Mouse (Mus musculus) cerebellum, adult (tissue): Measurements from ENCODE around the gene Tmbim1.

Experiments used
- ATAC-seq: cut with Nextera tagmentation; 2 replicates; pipeline ENCODE4 v1.9.2; 2017; ENCODE audit warnings: mild to moderate bottlenecking, moderate library complexity, mixed read lengths; ENCODE audit not compliant: insufficient number of reproducible peaks, low FRiP score, low TSS enrichment

Gene Tmbim1

GRCm38 (mm10) chr1:74280591-74281325 is 24.7 kb downstream of the Tmbim1 start:
- ATAC-seq, result no peak

GRCm38 (mm10) chr1:74278988-74279387 is 26.4 kb downstream of the Tmbim1 start:
- ATAC-seq, result no peak

- ATAC-seq, result no peak
Observed at GRCm38 (mm10) chr1:74278538-74278937, 26.9 kb downstream of the Tmbim1 start, which contains the start of gene Gpbar1. Gene Gpbar1, plus strand, starts transcription at chr1:74278550.

- ATAC-seq, result no peak
Observed at GRCm38 (mm10) chr1:74277883-74278537, 27.4 kb downstream of the Tmbim1 start.

- ATAC-seq, result no peak
Observed at GRCm38 (mm10) chr1:74277041-74277440, 28.4 kb downstream of the Tmbim1 start.

- ATAC-seq, result no peak
Observed at GRCm38 (mm10) chr1:74275015-74275414, 30.4 kb downstream of the Tmbim1 start.

- ATAC-seq, result no peak
Observed at GRCm38 (mm10) chr1:74271659-74272058, 33.8 kb downstream of the Tmbim1 start.

GRCm38 (mm10) chr1:74268750-74269149 is 36.7 kb downstream of the Tmbim1 start:
- no peak for ATAC-seq

GRCm38 (mm10) chr1:74262510-74262909 is 42.9 kb downstream of the Tmbim1 start:
- no peak for ATAC-seq

- ATAC-seq, result no peak
Observed at GRCm38 (mm10) chr1:74256782-74257181, 48.6 kb downstream of the Tmbim1 start.

- no peak for ATAC-seq
Observed at GRCm38 (mm10) chr1:74255704-74256345, 49.6 kb downstream of the Tmbim1 start.

- no peak for ATAC-seq
Observed at GRCm38 (mm10) chr1:74250096-74250495, 55.3 kb downstream of the Tmbim1 start.

- ATAC-seq, result no peak
Observed at GRCm38 (mm10) chr1:74249331-74249980, 56.0 kb downstream of the Tmbim1 start.

- no peak for ATAC-seq
Observed at GRCm38 (mm10) chr1:74248799-74249198, 56.6 kb downstream of the Tmbim1 start.

- no peak for ATAC-seq
Observed at GRCm38 (mm10) chr1:74245525-74245924, 59.9 kb downstream of the Tmbim1 start.

GRCm38 (mm10) chr1:74240832-74241231 is 64.6 kb downstream of the Tmbim1 start:
- no peak for ATAC-seq

- ATAC-seq, result no peak
Observed at GRCm38 (mm10) chr1:74240311-74240710, 65.1 kb downstream of the Tmbim1 start.

- no peak for ATAC-seq
Observed at GRCm38 (mm10) chr1:74239618-74240017, 65.8 kb downstream of the Tmbim1 start.

GRCm38 (mm10) chr1:74239162-74239561 is 66.3 kb downstream of the Tmbim1 start:
- ATAC-seq, result no peak
